Mouse (Mus musculus): ENCODE measurements around the gene Wdr11.

Gene Wdr11

GRCm38 (mm10) chr7:129680534-129681210, 89.0 kb downstream of the Wdr11 start:
- peak; percentile 89 for DNase-seq (ENCODE audit: low read depth, low spot score)

GRCm38 (mm10) chr7:129682525-129682924, 90.9 kb downstream of the Wdr11 start:
- no peak for DNase-seq (ENCODE audit: low read depth, low spot score)

GRCm38 (mm10) chr7:129685326-129685725, 93.7 kb downstream of the Wdr11 start:
- DNase-seq (ENCODE audit: low read depth, low spot score): no peak
